Mouse (Mus musculus): ENCODE data around the gene Treh.
"Not testable (repeated sequence)": the region's sequence is repeated elsewhere in the genome, so short reads cannot be mapped to it uniquely, and the experiment has no call there.

Gene Treh

DNA sequence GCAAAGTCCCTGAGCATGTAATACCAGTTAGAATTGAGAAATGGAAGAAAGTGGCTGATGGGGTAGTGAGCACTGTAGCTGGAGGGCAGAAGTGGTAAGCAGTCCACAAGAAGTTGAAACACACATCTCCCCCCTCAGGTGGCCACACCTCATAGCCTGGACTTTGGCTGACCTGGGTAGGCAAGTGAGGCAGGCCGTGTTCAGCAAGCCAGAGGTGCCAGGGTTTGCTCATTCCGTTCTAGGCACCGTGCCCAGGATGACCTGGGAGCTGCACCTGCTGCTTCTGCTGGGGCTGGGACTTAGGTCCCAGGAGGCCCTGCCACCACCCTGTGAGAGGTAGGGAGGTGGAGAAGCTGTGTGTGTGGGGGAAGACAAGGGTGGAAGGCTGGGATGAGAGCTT lies at the start of gene Treh:
Gene Treh (plus strand): TSS at position 229 of the 400 bp plus-strand sequence.
- DNase-seq (ENCODE audit: low spot score) = no peak

DNA sequence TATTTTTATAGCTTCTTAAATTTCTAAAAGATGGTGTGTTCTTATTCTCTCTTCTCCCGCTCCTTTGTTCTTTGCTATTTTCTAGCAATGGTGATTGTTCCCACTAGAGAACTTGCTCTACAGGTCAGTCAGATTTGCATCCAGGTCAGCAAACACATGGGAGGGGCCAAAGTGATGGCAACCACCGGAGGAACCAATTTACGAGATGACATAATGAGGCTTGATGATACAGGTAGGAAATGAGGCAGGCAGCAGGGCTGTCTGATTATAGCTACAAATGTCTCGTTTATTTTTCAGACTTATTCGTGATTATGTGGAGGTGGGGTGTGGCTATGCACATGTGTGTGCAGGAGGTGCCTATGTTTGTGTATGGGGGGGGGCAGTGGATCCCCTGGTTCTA lies 48.6 kb upstream of the Treh start:
- DNase-seq (ENCODE audit: low spot score) = no peak

DNA sequence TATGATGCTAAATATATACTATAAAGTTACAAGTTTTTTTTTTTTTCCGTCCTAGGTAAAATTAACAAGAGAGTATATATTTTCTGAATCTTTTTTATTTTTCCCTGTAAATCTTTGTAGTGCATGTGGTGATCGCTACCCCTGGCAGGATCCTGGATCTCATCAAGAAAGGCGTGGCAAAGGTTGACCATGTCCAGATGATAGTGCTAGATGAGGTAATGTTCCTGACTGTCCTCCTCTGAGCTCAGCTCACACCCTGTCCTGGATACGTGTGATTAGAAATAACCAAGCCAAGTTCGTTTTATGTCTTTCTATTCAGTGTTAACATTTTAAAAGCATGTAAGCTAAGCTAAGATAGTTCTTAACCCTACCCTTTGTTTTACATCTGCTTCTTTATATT lies 46.8 kb upstream of the Treh start:
- no peak for DNase-seq (ENCODE audit: low spot score)

DNA sequence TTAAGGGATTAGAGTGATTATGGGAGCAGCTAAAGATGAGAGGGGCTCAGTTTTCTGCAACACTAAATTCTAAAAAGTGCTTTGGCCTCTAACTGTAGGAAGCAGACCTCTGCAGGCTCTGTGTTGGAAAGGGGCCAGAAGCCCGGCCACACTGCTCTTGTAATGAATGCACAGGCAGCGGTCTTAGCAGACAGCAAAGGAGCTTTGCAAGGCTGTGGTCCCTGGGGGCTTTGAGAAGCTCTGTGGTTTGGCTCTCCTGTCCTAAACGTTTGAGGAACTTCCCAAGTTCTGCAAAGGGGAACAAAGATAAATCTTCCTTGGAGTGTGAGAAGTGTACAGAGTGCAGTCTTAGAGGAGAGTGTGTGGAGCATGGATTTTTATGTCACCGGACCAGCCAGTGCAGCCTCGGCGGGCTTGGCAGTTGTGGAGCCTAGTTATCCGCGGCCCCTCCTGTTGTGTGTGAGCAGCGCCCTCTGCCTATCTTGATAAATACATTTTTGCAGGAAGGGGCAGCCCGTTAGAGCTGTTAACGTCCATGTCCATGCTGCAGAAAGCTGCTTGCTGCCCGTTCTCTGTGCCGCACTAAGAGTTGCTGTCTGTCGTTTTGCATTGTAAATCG lies 35.4 kb upstream of the Treh start:
- peak; percentile 22 for DNase-seq (ENCODE audit: low spot score)

DNA sequence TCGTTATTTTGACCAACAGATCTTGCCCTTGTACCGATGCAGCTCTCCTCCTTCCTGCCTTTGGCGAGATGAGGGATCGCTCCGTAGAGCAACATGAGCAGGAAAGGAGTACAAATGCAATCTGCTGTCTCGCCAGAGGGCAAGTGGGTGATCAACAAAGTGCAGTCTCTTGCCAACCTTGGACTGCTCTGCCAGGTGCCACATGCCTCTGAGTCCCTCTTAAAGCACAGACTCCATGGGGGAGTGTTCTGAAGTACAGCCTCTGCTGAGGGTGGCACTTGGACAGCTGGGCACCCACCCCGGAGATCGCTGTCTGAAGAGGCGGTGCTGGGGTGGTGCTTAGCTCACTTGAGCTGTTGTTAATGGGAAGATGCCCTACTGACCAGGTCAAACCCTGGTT lies 34.3 kb upstream of the Treh start:
- DNase-seq (ENCODE audit: low spot score) = not testable (repeated sequence)

DNA sequence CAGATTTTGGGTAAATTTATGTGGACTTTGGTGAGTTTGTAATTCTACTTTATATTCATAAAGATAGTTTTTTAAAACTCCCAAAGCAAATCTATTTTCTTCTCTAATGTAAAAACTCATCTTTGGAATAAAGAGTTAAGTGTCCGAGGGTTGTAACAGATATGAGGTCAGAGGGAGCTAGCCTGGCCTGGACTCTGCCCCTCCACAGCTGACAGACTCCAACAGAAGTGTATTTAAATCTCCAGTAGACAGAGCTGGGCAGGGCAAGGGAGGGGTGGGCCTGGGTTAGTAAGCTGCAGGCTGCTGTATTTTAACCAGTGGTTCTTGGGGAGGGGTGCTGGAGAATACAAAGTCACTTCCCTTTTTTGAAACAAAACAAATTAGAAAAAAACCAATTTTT lies 33.0 kb upstream of the Treh start:
- DNase-seq (ENCODE audit: low spot score) = not testable (repeated sequence)

DNA sequence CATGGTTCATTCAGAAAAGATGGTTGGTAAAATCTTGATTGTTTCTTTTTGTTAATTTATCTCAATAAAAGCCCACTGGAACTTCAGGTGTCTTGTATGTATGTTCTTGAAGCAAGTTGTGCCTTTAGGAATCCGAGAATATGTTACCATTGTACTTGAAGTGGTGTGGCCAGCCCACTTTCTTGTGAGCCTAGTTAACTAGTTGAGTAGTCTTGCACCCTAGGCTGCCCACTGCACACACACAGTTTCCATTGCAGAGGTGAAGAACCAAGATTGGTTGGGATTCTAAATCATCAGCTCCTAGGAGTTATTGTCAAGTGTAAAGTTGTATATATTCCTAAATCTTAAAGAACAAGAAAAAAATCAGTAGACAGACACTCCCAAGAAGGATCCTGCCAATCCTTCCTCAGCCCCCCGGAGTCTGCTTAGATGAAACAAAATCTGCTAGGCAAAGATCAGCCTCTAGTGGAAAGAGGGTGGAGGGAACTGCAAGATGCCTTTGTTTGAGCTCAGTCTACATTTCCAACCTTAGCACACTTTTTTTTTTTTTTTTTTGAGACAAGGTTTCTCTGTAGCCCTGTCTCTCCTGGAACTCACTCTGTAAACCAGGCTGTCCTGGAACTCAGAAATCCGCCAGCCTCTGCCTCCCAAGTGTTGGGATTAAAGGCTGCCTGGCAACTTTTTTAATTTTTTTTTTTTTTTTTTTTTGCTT lies 32.2 kb upstream of the Treh start:
- no peak for DNase-seq (ENCODE audit: low spot score)

DNA sequence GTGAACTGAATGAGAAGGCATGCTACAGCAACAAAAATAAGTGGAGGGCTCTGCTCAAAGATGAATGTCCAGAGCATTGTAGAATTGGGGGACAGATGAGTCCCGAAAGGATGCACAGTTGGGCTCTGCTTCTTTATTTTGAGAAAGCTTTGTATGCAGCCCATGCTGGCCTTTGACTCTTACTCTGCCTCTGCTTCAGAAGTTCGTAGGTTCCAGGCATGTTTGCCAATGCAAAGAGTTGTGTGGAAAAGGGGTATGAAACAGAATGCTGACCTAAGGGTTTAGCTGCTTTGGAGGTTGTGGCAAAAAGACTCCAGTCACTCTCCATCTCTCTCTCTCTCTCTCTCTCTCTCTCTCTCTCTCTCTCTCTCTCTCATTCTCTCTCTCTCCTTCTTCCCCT lies 31.4 kb upstream of the Treh start:
- DNase-seq (ENCODE audit: low spot score) = no peak

DNA sequence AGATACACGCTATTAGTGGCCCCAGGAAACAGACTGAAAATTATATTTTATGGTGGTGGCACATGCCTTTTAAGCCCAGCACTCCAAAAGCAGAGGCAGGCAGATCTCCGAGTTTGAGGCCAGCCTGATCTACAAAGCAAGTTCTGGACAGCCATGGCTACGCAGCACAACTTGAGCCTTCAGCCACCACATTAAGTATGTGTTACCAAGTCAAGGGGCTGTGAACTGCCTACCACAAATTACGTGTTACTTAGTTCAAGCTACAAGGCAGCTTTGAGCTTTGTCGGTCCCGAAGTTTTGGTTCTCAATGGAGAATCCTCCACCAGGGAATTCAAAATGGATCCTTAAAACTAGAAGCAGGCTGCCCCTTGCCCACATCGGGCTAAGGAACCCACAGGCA lies 29.9 kb upstream of the Treh start:
- DNase-seq (ENCODE audit: low spot score) = no peak

DNA sequence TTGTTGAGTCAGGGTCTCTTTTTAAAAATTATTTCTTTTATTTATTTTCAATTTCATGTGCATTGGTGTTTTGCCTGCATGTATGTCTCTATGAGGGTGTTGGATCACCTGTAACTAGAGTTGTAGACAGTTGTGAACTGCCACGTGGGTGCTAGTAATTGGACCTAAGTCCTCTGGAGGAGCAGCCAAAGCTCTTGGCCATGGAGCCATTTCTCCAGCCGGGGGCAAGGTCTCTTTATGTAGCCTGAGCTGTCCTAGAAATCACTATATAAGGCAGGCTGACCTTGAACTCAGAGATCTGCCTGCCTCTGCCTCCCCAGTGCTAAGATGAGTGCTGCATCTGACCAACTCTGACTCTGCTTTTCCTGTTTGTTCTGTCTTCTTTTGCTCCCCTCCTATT lies 28.8 kb upstream of the Treh start:
- DNase-seq (ENCODE audit: low spot score) = no peak

DNA sequence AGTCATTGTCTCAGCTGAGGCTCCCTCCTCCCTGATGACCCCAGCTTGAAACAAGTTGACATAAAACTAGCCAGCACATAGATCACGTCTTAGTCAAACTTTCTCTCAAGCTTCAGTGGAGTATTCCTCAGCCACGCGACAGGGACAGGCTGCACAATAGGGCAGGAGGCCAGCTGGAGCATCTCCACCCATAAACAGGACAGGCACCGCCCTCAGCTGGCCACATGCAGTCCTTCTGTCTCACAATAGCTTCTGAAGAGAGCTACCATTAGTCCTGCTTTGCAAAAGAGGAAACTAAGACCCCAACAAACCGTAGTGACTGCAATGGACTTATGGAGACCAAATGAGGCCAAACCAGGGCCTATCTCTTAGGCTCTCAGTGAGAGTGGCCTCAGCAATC lies 27.6 kb upstream of the Treh start:
- DNase-seq (ENCODE audit: low spot score) = peak; percentile 46

DNA sequence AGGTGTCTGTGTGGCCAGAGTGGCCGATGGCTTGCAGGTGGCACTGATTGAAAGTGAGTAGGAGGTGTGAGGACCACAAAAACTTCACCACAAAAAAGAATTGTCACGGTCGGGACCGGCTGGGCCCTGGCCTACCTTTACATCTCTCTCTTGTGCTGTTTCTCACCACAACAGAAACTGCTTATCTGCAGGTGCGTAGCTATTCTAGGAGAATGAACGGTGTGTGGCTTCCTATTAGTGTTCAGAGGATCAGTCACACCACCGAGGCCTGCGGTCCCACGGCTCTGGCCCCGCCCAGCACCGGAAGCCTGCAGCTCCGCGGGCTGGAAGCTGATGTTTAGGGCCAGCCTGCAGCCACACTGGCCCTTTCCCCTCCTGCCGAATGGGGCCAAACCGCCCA lies 27.1 kb upstream of the Treh start:
- no peak for DNase-seq (ENCODE audit: low spot score)

DNA sequence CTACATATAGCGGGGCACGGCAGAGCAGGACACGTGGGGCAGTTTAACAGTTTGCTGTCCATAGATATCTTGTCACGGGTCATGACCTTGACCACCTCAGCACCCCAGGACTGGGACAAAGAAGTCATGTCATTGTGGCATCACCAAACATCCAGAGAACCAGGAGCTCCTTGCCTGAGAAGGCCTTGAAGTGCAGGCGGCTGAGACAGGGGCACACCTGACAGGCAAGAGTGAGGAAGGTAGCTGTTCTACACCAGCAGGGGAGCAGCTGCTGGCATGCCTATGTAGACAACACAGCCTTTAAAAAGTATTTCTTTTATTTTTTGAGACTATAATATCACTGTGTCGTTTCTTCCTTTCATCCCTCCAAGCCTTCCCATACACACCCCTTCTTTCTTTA lies 26.7 kb upstream of the Treh start:
- DNase-seq (ENCODE audit: low spot score) = no peak

DNA sequence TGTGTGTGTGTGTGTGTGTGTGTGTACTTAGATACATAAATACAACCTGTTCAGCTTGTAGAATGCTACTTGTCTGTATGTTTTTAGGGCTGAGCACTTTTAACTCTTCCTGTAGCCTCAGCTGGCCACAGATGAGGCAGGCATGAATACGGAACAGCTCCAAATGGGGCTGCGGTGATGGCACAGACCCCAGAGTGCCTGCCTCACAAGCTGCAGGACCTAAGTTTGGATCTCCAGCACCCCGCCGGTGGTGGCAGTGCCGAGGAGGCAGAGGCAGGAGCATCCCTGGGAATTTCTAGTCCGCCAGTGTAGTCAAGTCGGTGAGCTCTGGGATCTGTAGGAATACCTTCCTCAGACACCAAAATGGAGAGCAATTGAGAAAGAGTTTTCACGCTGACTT lies 26.0 kb upstream of the Treh start:
- DNase-seq (ENCODE audit: low spot score) = no peak

DNA sequence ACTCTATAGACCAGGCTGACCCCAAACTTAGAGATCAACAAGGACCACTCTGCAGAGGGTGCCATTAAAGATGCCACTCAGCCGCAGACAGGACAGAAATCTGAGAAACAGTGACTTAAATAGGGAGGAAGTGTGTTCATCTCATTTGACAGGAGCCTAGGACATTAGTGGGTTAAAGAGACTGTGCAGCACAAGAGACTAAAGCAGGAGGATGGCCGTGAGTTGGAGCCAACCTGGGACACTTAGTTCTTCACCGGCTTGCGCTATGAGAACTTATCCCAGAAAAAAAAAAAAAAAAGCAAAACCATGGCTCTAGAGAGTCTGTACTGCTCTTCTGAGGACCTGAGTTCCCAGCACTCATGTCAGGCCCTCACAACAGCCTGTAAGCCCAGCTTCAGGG lies 25.4 kb upstream of the Treh start:
- no peak for DNase-seq (ENCODE audit: low spot score)

DNA sequence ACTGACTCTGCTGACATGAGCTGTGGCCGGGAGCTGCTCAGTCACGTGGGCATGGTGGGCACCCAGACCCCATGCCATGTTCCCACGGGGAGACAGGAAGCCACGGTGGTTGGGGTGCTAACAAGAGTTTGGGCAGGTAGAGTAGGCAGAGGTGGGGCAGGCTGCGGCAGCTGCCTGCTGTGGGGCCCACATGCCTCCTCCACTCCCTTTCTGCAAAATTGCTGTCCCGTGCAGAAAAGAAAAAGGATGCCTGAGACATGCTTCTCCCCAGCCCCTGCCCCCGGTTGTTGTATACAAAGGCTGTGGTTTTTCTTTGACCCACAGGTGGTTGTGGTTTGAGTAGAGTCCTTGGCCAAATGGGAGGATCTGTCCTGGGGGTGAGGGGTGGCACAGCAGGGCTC lies 24.2 kb upstream of the Treh start:
- DNase-seq (ENCODE audit: low spot score) = no peak

DNA sequence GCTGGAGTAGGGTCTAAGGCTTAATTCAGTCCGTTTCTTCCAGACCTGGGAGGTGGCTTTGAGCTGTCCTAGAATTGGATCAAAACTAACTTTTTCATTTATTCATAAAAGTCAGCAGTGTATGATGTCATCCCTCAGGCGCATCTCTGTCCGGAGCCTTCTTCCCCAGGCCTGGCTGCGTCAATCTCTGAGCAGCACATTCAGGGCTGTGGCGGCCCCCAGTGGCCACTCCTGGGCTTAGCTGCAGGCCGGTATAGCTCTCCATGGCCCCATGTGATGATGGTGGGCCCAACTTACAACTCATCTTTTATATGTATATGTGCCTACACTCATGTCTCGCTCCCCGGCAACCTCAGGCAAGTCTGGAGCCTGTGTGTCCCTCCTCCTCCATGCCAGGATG lies 21.0 kb upstream of the Treh start:
- peak; percentile 78 for DNase-seq (ENCODE audit: low spot score)

DNA sequence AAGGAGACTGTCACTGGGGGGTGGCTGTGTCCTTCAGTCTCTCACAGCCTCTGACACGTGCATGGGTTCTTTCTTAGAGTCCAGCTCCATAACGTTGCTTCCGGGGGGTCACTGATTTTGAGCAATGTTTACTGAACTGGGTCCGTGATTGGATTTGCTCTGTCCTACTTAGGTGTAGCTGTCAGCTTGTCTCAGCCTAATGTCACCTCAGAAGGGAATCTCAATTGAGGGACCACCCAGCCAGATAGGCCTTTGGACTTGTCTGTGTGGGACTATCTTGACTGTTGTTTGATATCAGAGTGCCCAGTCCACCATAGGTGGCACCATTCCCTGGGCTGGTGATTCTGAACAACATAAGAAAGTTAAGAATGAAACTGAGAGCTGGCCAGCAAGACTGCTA lies 19.1 kb upstream of the Treh start:
- no peak for DNase-seq (ENCODE audit: low spot score)

DNA sequence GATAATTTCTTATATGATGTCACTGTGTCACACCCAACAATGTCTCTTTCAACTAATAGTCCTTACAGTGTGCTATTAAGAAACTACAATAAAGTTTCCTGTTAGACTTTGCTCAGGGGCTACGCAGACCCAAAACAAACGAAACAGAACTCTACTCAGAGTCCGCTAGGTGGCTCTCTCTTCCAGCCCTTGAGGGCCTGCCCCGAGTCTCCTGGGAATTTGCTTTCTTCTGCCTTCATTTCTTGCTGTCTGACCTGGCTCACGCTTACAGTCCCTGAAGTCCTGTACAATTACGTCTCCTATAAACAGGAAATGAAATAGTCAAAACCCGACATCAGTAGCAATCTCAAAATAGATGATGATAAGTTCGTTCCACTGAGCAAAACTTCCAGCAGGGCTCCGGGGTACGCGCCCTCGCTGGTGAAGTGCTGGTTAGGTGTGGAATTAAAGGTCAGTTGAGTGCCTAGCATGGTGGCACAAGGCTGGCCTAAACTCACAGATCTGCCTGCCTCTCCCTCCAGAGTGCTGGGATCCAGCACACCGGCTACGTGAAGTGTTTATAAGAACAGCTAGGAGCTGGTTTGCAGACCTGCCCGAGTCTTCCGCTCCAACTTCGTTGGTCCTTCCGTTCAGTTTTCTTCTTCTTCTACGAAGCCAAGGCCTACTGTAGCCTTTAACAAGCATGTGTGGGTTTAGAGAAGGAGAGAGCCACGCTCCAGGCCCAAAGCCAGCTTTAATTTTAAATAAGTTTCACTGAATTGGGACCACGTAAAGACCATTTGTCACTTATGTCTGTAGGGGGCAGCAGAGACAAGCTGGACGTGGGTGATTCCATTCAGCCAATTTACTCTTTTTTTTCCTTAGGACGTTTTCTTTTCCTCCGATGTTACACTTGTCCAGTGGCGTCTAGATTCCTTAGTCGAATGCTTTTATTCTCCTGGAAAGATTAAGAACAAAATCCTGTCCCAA lies 17.7 kb upstream of the Treh start:
- DNase-seq (ENCODE audit: low spot score) = peak; percentile 68

DNA sequence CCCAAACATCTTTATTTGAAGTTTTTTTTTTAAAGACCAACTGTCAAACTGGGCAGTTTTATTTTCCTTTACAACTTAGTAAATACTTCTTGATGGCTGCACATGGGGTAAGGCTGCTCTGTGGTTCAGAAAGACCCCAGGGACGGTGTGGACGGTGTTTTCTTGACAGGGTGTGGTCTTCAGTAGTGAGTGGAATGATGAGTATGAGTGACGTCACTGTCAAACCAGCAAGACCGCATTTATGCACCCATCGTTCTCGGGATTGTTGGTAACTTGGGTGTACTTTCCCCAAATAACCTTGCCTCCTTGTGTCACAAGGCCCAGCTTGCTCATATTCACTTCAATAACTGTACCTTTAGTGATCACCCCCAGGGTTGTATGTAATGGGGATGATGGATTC lies 9.3 kb upstream of the Treh start:
- DNase-seq (ENCODE audit: low spot score) = no peak

DNA sequence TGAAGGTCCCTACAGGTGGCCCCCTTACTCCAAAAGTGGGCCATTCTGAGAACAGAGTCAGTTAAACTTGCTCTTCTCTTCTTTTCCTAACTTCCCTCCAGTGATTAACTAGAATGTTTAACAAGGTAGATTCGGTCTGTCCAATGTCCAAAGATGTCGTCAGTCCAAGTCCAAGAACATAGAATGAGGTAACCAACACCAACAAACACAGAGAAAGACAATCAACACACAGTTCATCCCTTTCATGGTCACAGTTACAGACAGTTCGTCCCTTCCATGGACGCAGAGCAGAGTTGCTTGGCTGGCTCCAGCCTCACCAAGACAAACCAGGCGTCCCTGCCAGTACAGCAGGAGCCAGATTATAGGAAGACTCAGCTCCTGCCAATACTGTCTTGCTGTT lies 1.6 kb upstream of the Treh start:
- DNase-seq (ENCODE audit: low spot score) = no peak

DNA sequence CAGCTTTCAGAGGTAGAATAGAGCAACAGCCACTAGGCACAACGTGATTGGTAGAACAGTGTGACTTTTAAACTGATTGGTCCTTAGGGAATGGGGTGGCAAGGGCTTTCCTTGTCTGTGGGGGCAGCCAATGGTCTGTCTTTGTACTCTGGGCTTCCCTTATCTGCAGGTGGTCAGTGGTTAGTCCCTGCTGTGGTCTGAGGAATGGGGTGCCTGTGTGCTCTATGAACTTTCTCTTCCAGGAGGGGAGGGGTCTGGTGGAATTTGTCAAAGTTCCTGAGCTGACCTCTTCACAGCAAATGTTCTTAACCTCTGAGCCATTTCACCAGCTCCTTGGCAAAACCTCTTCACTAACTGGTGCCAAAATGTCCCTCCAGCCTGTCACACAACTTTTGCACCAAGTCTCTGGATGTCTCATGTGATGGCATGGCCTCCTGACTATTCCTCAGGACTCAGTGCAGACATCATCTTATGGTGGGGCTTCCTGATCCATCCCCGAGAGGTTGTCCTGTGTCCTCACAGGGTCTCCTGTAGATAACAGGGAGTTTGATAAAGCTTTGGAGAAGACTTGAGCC lies 655 bp upstream of the Treh start:
- no peak for DNase-seq (ENCODE audit: low spot score)

Data from urinary bladder, postnatal 14 days (tissue).